Mouse (Mus musculus) liver, postnatal 0 days (tissue): ENCODE measurements around the gene Klrb1f. TPM values are rescaled to one million over a fixed set of nuclear protein-coding genes. Genes with fewer than 3 reads are reported as not detected.
A peak's percentile ranks its signal among the peaks of the same experiment; 100 is the strongest.

Experiments
- ATAC-seq: fragments of 200-750 bp; cut with Nextera tagmentation; 2 replicates; pipeline ENCODE4 v1.8.0; 2017; ENCODE audit warnings: mild to moderate bottlenecking, moderate library complexity
- DNase-seq: peaks from one replicate; pipeline ENCODE4 v3.0.0-alpha.2; 2016
- H3K27ac ChIP-seq: fragments of 300-500 bp; sonication (generic); 2 replicates; pipeline ENCODE4 v1.5.1; 2014; ENCODE audit warnings: antibody characterized with exemption, moderate library complexity, mild to moderate bottlenecking, low read depth
- H3K27me3 ChIP-seq: fragments of 300-500 bp; sonication (generic); 2 replicates; pipeline ENCODE4 v1.6.1; 2014; ENCODE audit warnings: low read length, control low read depth, mixed read lengths; ENCODE audit not compliant: insufficient read depth
- H3K36me3 ChIP-seq: fragments of 300-500 bp; sonication (generic); replicated peaks from 2 replicates; pipeline ENCODE4 v1.6.1; 2014; ENCODE audit warnings: mild to moderate bottlenecking, control low read depth, low read length, moderate library complexity, mixed read lengths; ENCODE audit not compliant: insufficient read depth
- H3K4me1 ChIP-seq: fragments of 300-500 bp; sonication (generic); 2 replicates; pipeline ENCODE4 v1.6.1; 2014; ENCODE audit warnings: antibody characterized with exemption, mild to moderate bottlenecking, control low read depth; ENCODE audit not compliant: insufficient read depth
- H3K4me2 ChIP-seq: fragments of 300-500 bp; sonication (generic); 2 replicates; pipeline ENCODE4 v1.6.1; 2014; ENCODE audit warnings: low read depth, mild to moderate bottlenecking, low read length, moderate library complexity, mixed read lengths
- H3K4me3 ChIP-seq: fragments of 300-500 bp; sonication (generic); 2 replicates; pipeline ENCODE4 v1.5.1; 2014; ENCODE audit warnings: low read depth, low read length
- H3K9ac ChIP-seq: fragments of 300-500 bp; sonication (generic); replicated peaks from 2 replicates; pipeline ENCODE4 v1.6.1; 2014; ENCODE audit warnings: mild to moderate bottlenecking, moderate library complexity
- H3K9me3 ChIP-seq: fragments of 300-500 bp; sonication (generic); 2 replicates; pipeline ENCODE4 v1.6.1; 2016; ENCODE audit warnings: mild to moderate bottlenecking, control low read depth, low read length, mixed read lengths
- CTCF ChIP-seq: sonication (generic); IDR thresholded peaks from 2 replicates; pipeline ENCODE4 v1.5.1; 2016; ENCODE audit warnings: antibody characterized with exemption, low read depth
- EP300 ChIP-seq: IDR thresholded peaks from 2 replicates; pipeline ENCODE4 v1.6.1; 2016; ENCODE audit warnings: antibody characterized with exemption, low read depth, mild to moderate bottlenecking
- WGBS: fragments of 180-500 bp; shearing (Covaris S2); extraction: QIAGEN DNeasy Blood & Tissue Kit; methylation state at CpG from one replicate; pipeline ENCODE4 v1.1.7; 2014; ENCODE audit not compliant: insufficient replicate concordance; 5-methylcytosine and 5-hydroxymethylcytosine counted together
- polyA plus RNA-seq: library from polyadenylated mRNA; unstranded; fragments of >200 nt; fragmentation: Nextera tagmentation; extraction: Ambion mirVana; gene quantifications from 2 replicates; pipeline ENCODE4 v1.2.1, GENCODE M21; 2015

Klrb1f gene
- polyA plus RNA-seq, 1 experiment from 2014 or later: 0.27 TPM

GRCm38 (mm10) chr6:129030175-129030824 is 15.4 kb upstream of the Klrb1f start:
- Histone ChIP-seq H3K4me3 (no peak overlapping the region), H3K9ac (no peak overlapping the region), H3K4me1 (no peaks in the 10 kb centered on the region), H3K4me2 (no peak overlapping the region), H3K27ac (no peak overlapping the region), H3K27me3 (no peaks in the 10 kb centered on the region), H3K9me3 (no peaks in the 10 kb centered on the region), H3K36me3 (no peaks in the 10 kb centered on the region)
- WGBS: 47% methylated on average over 6 of the region's 6 CpGs
- DNase-seq: no peak
- TF ChIP-seq CTCF: no peak
- no peak for TF ChIP-seq EP300
- no peak for ATAC-seq

GRCm38 (mm10) chr6:129030964-129031363 is 14.7 kb upstream of the Klrb1f start:
- WGBS: 72% methylated on average over 2 of the region's 2 CpGs
- no peak for TF ChIP-seq CTCF
- no peak for TF ChIP-seq EP300
- no peaks in the 10 kb centered on the region for H3K36me3 ChIP-seq
- H3K4me3 ChIP-seq: no peak overlapping the region
- DNase-seq (no peak), ATAC-seq (no peak)
- H3K4me2 ChIP-seq: no peak overlapping the region
- no peaks in the 10 kb centered on the region for H3K4me1 ChIP-seq
- H3K9ac ChIP-seq: no peak overlapping the region
- H3K27ac ChIP-seq: no peak overlapping the region
- H3K27me3 ChIP-seq: no peaks in the 10 kb centered on the region
- no peaks in the 10 kb centered on the region for H3K9me3 ChIP-seq

- peak; percentile 34 for DNase-seq
Observed at GRCm38 (mm10) chr6:129033397-129033796, 12.3 kb upstream of the Klrb1f start.

GRCm38 (mm10) chr6:129035017-129035416 is 10.7 kb upstream of the Klrb1f start:
- Histone ChIP-seq H3K27ac (no peak overlapping the region), H3K4me1 (no peaks in the 10 kb centered on the region), H3K4me2 (no peak overlapping the region), H3K4me3 (no peak overlapping the region), H3K36me3 (no peaks in the 10 kb centered on the region), H3K9ac (no peak overlapping the region), H3K27me3 (no peaks in the 10 kb centered on the region), H3K9me3 (no peaks in the 10 kb centered on the region)
- DNase-seq: no peak
- 42% methylated on average over 2 of the region's 2 CpGs for WGBS
- ATAC-seq: no peak
- TF ChIP-seq EP300 (no peak), CTCF (no peak)

More at GRCm38 (mm10) chr6:129033397-129033796, 12.3 kb upstream of the Klrb1f start:
- no peak for ATAC-seq
- H3K4me3 ChIP-seq: no peak overlapping the region
- H3K4me1 ChIP-seq: no peaks in the 10 kb centered on the region
- WGBS: 58% methylated on average over 2 of the region's 2 CpGs
- no peak overlapping the region for H3K4me2 ChIP-seq
- H3K9ac ChIP-seq: no peak overlapping the region
- H3K27ac ChIP-seq: no peak overlapping the region
- H3K9me3 ChIP-seq: no peaks in the 10 kb centered on the region
- TF ChIP-seq EP300 (no peak), CTCF (peak; percentile 75)
- no peaks in the 10 kb centered on the region for H3K27me3 ChIP-seq
- H3K36me3 ChIP-seq: no peaks in the 10 kb centered on the region

GRCm38 (mm10) chr6:129036326-129036725 is 9.4 kb upstream of the Klrb1f start:
- H3K9me3 ChIP-seq: no peaks in the 10 kb centered on the region
- H3K36me3 ChIP-seq: no peaks in the 10 kb centered on the region
- no peaks in the 10 kb centered on the region for H3K27me3 ChIP-seq
- peak overlapping the region; percentile 17; the same call in 1 of the 2 replicates for H3K27ac ChIP-seq
- H3K4me1 ChIP-seq: no peaks in the 10 kb centered on the region
- no peak for TF ChIP-seq CTCF
- no peak for TF ChIP-seq EP300
- DNase-seq (no peak), ATAC-seq (no peak)
- no peak overlapping the region for H3K4me2 ChIP-seq
- no peak overlapping the region for H3K4me3 ChIP-seq
- H3K9ac ChIP-seq: no peak overlapping the region

GRCm38 (mm10) chr6:129036890-129037463 is 8.7 kb upstream of the Klrb1f start:
- DNase-seq (peak; percentile 27), ATAC-seq (peak; percentile 41; the same call in 1 of the 2 replicates)
- H3K27ac ChIP-seq: peak overlapping the region; percentile 55; the same call in 1 of the 2 replicates
- WGBS: 27% methylated on average over 2 of the region's 2 CpGs
- no peaks in the 10 kb centered on the region for H3K36me3 ChIP-seq
- H3K4me1 ChIP-seq: no peaks in the 10 kb centered on the region
- no peak overlapping the region for H3K4me3 ChIP-seq
- no peak overlapping the region for H3K9ac ChIP-seq
- no peak overlapping the region for H3K4me2 ChIP-seq
- no peaks in the 10 kb centered on the region for H3K27me3 ChIP-seq
- TF ChIP-seq CTCF (no peak), EP300 (no peak)
- H3K9me3 ChIP-seq: no peaks in the 10 kb centered on the region
